Mouse (Mus musculus) kidney, adult 2 months (tissue): ENCODE results near the gene Zfp108. TPM values are rescaled to one million over a fixed set of nuclear protein-coding genes. Genes with fewer than 3 reads are reported as not detected.

Experiments
- DNase-seq: peaks from one replicate; pipeline ENCODE4 v3.0.0; 2021
- H3K27ac ChIP-seq: fragments of 200-500 bp; 2 replicates; pipeline ENCODE4 v1.5.1; 2012; ENCODE audit warnings: low read depth, low read length, control low read depth, inconsistent platforms; ENCODE audit not compliant: insufficient read depth
- H3K27me3 ChIP-seq: fragments of 200-500 bp; replicated peaks from 2 replicates; pipeline ENCODE4 v1.6.1; 2012; ENCODE audit warnings: mild to moderate bottlenecking, moderate library complexity, low read length, inconsistent platforms; ENCODE audit not compliant: control insufficient read depth, insufficient read depth
- H3K36me3 ChIP-seq: fragments of 200-500 bp; 2 replicates; pipeline ENCODE4 v1.6.1; 2012; ENCODE audit warnings: mild to moderate bottlenecking, moderate library complexity, low read length, inconsistent platforms; ENCODE audit not compliant: control insufficient read depth, insufficient read depth
- H3K4me1 ChIP-seq: fragments of 200-500 bp; 2 replicates; pipeline ENCODE4 v1.6.1; 2011; ENCODE audit warnings: low read length; ENCODE audit not compliant: control insufficient read depth, insufficient read depth
- H3K4me3 ChIP-seq: fragments of 200-500 bp; 2 replicates; pipeline ENCODE4 v1.5.1; 2011; ENCODE audit warnings: mild to moderate bottlenecking, low read depth, low read length, control low read depth; ENCODE audit not compliant: insufficient read depth
- CTCF ChIP-seq: fragments of 200-500 bp; conservative IDR thresholded peaks from 2 replicates; pipeline ENCODE4 v1.5.1; 2011; ENCODE audit warnings: low read depth, mild to moderate bottlenecking, control low read depth, low read length, moderate library complexity, mixed read lengths; ENCODE audit not compliant: insufficient read depth, insufficient read length
- POLR2A ChIP-seq: fragments of 200-500 bp; IDR thresholded peaks from one replicate; pipeline ENCODE4 v1.6.1; 2011; ENCODE audit warnings: low read depth, low read length, control low read depth
- WGBS: fragments of 180-500 bp; shearing (Covaris S2); methylation state at CpG from one replicate; pipeline ENCODE4 v1.1.7; 2018; 5-methylcytosine and 5-hydroxymethylcytosine counted together
- polyA plus RNA-seq: library from polyadenylated mRNA; depleted of rRNA; stranded (reverse); fragments of >200 nt; gene quantifications from 2 replicates; pipeline ENCODE4 v1.2.3, GENCODE M21; 2012; rRNA removed

Gene Zfp108
- polyA plus RNA-seq, 1 experiment, result 1.3 TPM

DNA sequence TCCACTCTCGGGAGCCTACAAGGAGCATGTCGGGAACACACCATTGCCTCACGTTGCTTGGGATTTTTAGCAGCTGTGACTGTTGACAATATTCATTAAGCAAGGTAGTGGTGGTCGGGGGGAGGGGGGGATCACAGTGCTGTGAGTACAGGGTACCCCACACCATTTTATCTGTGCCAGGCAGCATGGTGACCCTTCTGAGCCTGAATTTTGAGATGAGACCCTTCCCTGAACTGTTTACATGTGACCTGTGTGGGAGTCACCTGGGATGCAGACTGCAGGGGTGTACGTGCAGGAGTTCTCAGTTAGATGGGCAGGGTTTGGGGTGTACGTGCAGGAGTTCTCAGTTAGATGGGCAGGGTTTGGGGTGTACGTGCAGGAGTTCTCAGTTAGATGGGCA lies 41.8 kb downstream of the Zfp108 start:
- Histone ChIP-seq H3K4me3 (no peak overlapping the region), H3K27ac (no peak overlapping the region), H3K27me3 (no peaks in the 10 kb centered on the region), H3K4me1 (peaks cover 3% of the 10 kb centered on the region; the same call in 1 of the 2 replicates), H3K36me3 (peaks cover 3% of the 10 kb centered on the region; the same call in 1 of the 2 replicates)
- 94% methylated on average over 7 of the region's 7 CpGs for WGBS
- TF ChIP-seq POLR2A, result no peak
- no peak for DNase-seq

GRCm38 (mm10) chr7:24297361-24298095 lies 42.9 kb downstream of the Zfp108 start:
- Histone ChIP-seq H3K4me1 (peaks cover 3% of the 10 kb centered on the region; the same call in 1 of the 2 replicates), H3K27me3 (no peaks in the 10 kb centered on the region), H3K27ac (no peak overlapping the region), H3K36me3 (0 out of 2 replicates have a peak, but pooled peaks cover 3% of the 10 kb centered on the region), H3K4me3 (no peak overlapping the region)
- 94% methylated on average over 15 of the region's 15 CpGs for WGBS
- TF ChIP-seq CTCF (no peak), POLR2A (no peak)
- no peak for DNase-seq

GRCm38 (mm10) chr7:24298635-24298972 lies 44.0 kb downstream of the Zfp108 start:
- peak overlapping the region; percentile 81 for H3K4me3 ChIP-seq
- H3K27ac ChIP-seq, result no peak overlapping the region
- H3K4me1 ChIP-seq, result peaks cover 3% of the 10 kb centered on the region; the same call in 1 of the 2 replicates
- no peak for DNase-seq
- 0 out of 2 replicates have a peak, but pooled peaks cover 1% of the 10 kb centered on the region for H3K36me3 ChIP-seq
- WGBS, result 2% methylated on average over 11 of the region's 12 CpGs
- no peak for TF ChIP-seq CTCF
- no peak for TF ChIP-seq POLR2A
- H3K27me3 ChIP-seq, result no peaks in the 10 kb centered on the region

DNA sequence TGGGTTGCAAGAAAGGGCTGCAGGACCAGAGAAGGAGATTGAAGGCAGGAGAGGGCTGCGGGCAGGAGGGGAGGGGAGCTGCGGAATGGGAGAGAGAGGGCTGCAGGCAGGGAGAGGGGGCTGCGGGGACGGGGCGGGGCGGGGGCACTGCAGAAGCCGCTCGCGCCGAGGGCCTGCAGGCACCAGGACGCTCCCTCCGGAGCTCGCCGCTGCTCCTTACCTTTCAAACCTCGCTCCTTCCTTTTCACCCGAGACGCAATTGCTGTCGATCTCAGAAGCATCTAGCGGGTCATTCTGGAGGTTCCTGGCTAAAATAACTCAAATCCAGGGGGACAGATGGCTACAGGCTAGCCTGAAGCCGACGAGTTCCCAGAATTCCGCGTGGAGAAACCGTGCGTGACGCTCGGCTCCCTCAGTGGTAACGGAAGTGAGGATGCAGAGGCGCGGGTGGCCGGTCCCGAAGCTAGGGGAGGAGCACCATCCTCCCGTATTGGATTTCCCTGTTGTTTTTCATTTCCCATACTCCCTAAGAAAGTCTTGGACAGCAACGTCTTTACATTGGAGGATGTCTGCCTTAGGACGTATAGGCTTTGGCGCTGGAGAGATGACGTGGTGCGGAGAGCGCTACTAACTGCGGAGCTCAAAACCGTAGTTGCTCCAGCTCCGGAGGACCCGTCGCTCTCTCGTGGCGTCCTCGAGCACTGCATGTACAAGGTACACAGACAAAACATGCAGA lies 44.5 kb downstream of the Zfp108 start:
- no peaks in the 10 kb centered on the region for H3K27me3 ChIP-seq
- H3K4me1 ChIP-seq, result peaks cover 3% of the 10 kb centered on the region; the same call in 1 of the 2 replicates
- DNase-seq, result peak; percentile 76
- no peaks in the 10 kb centered on the region for H3K36me3 ChIP-seq
- H3K4me3 ChIP-seq, result peak overlapping the region; percentile 81
- TF ChIP-seq POLR2A, result no peak
- peak; percentile 52 for TF ChIP-seq CTCF
- H3K27ac ChIP-seq, result peak overlapping the region; percentile 13; the same call in 1 of the 2 replicates
- under 1% methylated on average over 46 of the region's 47 CpGs for WGBS

GRCm38 (mm10) chr7:24299823-24300481 lies 45.4 kb downstream of the Zfp108 start:
- H3K27ac ChIP-seq, result no peak overlapping the region
- H3K4me1 ChIP-seq, result peaks cover 3% of the 10 kb centered on the region; the same call in 1 of the 2 replicates
- no peaks in the 10 kb centered on the region for H3K27me3 ChIP-seq
- peak overlapping the region; percentile 41 for H3K4me3 ChIP-seq
- no peaks in the 10 kb centered on the region for H3K36me3 ChIP-seq
- DNase-seq, result no peak
- WGBS, result 8% methylated on average over 18 of the region's 18 CpGs
- TF ChIP-seq POLR2A (no peak), CTCF (no peak)

DNA sequence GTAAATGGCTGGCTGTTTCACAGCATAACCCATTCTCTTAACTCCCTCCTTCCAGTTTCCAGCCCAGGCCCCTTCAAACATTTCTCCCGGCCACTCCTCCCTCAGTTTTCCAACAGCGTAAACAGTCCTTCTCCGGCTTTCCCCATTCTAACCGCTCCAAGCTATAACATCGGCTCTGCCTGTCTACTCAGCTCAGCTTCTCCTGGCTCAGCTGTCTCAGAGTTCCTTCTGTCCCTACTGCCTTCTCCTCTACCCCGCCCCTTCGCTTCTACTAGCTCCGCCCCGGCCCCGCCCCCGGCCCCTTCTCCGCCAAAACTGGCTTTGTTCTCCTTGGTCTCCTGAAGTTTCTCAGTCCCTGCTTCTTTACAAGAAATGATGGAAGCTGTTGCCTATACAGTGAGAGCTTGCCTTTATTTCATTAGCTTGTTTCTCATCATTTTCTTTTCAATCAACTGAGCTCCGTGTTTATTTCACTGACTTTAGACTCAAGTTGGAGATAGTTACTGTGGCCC lies 46.2 kb downstream of the Zfp108 start, which contains the start of gene Zfp61:
Zfp61 (minus strand) TSS at position 462 of the 512 bp plus-strand sequence.
- no peak for TF ChIP-seq POLR2A
- TF ChIP-seq CTCF, result no peak
- H3K4me1 ChIP-seq, result peaks cover 3% of the 10 kb centered on the region; the same call in 1 of the 2 replicates
- no peaks in the 10 kb centered on the region for H3K36me3 ChIP-seq
- DNase-seq, result peak; percentile 57
- no peak within 1 kb of the TSS for H3K27ac ChIP-seq
- 4% methylated on average over 13 of the region's 13 CpGs for WGBS
- no peaks in the 10 kb centered on the region for H3K27me3 ChIP-seq
- H3K4me3 ChIP-seq, result 0 out of 2 replicates have a peak within 1 kb of the TSS, but pooled peaks have one; percentile 24

Other genes with a start within 250 kb of the Zfp108 start
- not detected in 2 replicates for gene Vmn1r183, start 201.5 kb upstream of the Zfp108 start, polyA plus RNA-seq
- gene Zfp180, start 172.9 kb upstream of the Zfp108 start, polyA plus RNA-seq, result 13.4 and 13.8 TPM in 2 replicates
- 1.3 and 1.4 TPM in 2 replicates for gene Zfp112, start 142.5 kb upstream of the Zfp108 start, polyA plus RNA-seq
- gene Zfp235, start 120.6 kb upstream of the Zfp108 start, polyA plus RNA-seq, result 5.6 and 6.6 TPM in 2 replicates
- gene Zfp114, start 79.7 kb upstream of the Zfp108 start, polyA plus RNA-seq, result 0.30 and 0.60 TPM in 2 replicates
- 2.2 and 2.5 TPM in 2 replicates for gene Zfp111, start 43.4 kb upstream of the Zfp108 start, polyA plus RNA-seq
- gene Zfp109, start 17.2 kb upstream of the Zfp108 start, polyA plus RNA-seq, result 1.9 and 2.3 TPM in 2 replicates
- 3.1 and 3.4 TPM in 2 replicates for gene Zfp93, start 15.6 kb downstream of the Zfp108 start, polyA plus RNA-seq
- 3.8 and 4.3 TPM in 2 replicates for gene Zfp61, start 46.4 kb downstream of the Zfp108 start, polyA plus RNA-seq
- 9.4 and 10.5 TPM in 2 replicates for gene Zfp94, start 61.9 kb downstream of the Zfp108 start, polyA plus RNA-seq
- 0.11 and 0.48 TPM in 2 replicates for gene Tescl, start 79.1 kb downstream of the Zfp108 start, polyA plus RNA-seq
- gene Lypd5, start 94.4 kb downstream of the Zfp108 start, polyA plus RNA-seq, result not detected in 2 replicates
- gene Kcnn4, start 115.5 kb downstream of the Zfp108 start, polyA plus RNA-seq, result 2.3 and 4.1 TPM in 2 replicates
- 34.9 and 39.8 TPM in 2 replicates for gene Smg9, start 144.8 kb downstream of the Zfp108 start, polyA plus RNA-seq
- gene Irgc1, start 197.5 kb downstream of the Zfp108 start, polyA plus RNA-seq, result 0.33 and 0.41 TPM in 2 replicates
- gene Plaur, start 207.7 kb downstream of the Zfp108 start, polyA plus RNA-seq, result 10.1 and 12.9 TPM in 2 replicates
- gene Cadm4, start 227.2 kb downstream of the Zfp108 start, polyA plus RNA-seq, result 54.7 and 66.4 TPM in 2 replicates